Mouse (Mus musculus): ENCODE results near the gene Runx1. TPM values are rescaled to one million over a fixed set of nuclear protein-coding genes. Genes with fewer than 3 reads are reported as not detected.
A peak's percentile ranks its signal among the peaks of the same experiment; 100 is the strongest.

The Runx1 gene
- polyA plus RNA-seq, 1 experiment from 2014 or later, result 4.6 TPM

DNA sequence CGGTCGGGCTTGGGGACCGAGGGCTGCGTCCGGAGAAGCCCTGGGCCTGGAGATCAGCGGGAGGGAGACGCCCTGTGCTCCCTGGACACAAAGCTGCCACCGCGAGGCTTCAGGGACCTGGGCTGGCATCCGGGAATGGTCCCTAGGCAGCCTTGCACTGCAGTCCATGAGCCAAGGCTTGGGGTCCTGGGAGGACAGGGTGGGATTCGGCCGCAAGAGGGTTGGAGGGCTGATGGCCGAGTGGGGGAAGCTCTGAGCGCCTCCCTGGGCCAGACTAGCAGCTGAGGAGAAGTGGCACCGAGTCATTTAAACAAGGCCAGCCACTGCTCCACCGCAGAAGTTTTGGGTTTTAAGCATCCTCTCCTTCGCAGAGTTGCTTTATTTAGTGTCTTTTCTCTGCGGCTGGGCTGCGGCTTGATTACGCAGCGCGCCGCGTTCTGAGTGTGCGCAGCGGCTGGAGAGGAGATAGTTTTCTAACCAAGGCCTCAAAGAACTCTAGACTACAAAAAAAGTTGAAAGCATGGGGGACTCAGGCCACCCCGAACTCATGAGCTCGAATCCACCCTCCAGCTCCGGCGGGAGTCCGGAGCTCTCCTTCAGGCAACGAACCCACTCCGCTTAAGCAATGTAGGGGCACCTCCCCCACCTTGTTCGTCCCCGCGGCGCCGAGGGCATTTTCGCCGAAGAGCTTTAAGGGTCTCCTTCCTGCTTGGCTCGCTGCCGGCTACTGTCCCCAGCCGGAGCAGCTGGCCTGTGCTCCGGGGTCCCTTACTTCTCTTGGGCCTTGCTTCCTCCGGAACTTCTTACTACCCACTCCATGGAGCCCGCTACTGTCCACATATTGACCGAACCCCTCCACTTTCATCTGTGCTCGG, 128.0 kb downstream of the Runx1 start:
- peak overlapping the region; percentile 100 for H3K4me2 ChIP-seq (ENCODE audit: low read depth, low read length)
- H3K36me3 ChIP-seq (replicated peaks; ENCODE audit: insufficient read depth, low read length), result no peaks in the 10 kb centered on the region
- H3K27ac ChIP-seq (ENCODE audit: low read depth), result peak overlapping the region; percentile 86
- H3K27me3 ChIP-seq (ENCODE audit: insufficient read depth, low read length), result peaks cover 64% of the 10 kb centered on the region
- DNase-seq, result peak; percentile 58
- H3K4me1 ChIP-seq (ENCODE audit: insufficient read depth), result peaks cover 41% of the 10 kb centered on the region
- peak overlapping the region; percentile 75 for H3K9ac ChIP-seq (replicated peaks)
- under 1% methylated on average over 48 of the region's 48 CpGs for WGBS (ENCODE audit: insufficient replicate concordance)
- no peaks in the 10 kb centered on the region for H3K9me3 ChIP-seq (ENCODE audit: low read length)
- peak; percentile 24; the same call in 1 of the 2 replicates for ATAC-seq
- TF ChIP-seq CTCF (IDR thresholded peaks at IDR 0.05; ENCODE audit: low read depth) (no peak), EP300 (IDR thresholded peaks at IDR 0.05; ENCODE audit: low read depth) (no peak)
- H3K4me3 ChIP-seq (ENCODE audit: low read depth, low read length), result peak overlapping the region; percentile 71

DNA sequence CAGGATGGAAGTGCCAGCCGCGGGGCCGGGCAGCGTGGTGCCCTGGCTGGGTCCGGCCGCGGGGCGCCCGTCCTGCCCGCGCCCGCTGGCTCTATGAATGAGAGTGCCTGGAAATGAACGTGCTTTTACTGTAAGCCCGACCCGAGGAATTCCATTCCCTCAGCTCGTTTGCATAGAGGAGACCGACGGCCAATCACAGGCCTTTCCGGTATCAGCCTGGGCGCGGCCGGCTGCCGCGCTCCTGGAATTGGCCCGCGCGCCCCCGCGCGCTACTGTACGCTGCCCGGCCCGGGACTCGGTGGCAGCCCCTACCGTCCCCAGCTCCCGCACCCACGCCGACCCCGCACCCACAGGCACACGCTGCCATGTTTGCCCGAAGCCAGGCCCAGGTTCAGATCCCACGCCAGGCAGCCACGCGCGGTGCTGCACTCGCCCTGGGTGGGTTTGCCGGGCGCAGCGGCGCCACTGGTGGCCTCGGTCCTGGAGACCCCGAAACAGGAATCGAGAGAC, 128.7 kb downstream of the Runx1 start:
- WGBS (ENCODE audit: insufficient replicate concordance), result 1% methylated on average over 53 of the region's 53 CpGs
- ATAC-seq, result peak; percentile 92
- Histone ChIP-seq H3K9me3 (ENCODE audit: low read length) (no peaks in the 10 kb centered on the region), H3K36me3 (replicated peaks; ENCODE audit: insufficient read depth, low read length) (no peaks in the 10 kb centered on the region), H3K27me3 (ENCODE audit: insufficient read depth, low read length) (peaks cover 68% of the 10 kb centered on the region), H3K27ac (ENCODE audit: low read depth) (peak overlapping the region; percentile 86), H3K4me1 (ENCODE audit: insufficient read depth) (peaks cover 41% of the 10 kb centered on the region), H3K4me2 (ENCODE audit: low read depth, low read length) (peak overlapping the region; percentile 100), H3K9ac (replicated peaks) (peak overlapping the region; percentile 75), H3K4me3 (ENCODE audit: low read depth, low read length) (peak overlapping the region; percentile 71)
- TF ChIP-seq CTCF (IDR thresholded peaks at IDR 0.05; ENCODE audit: low read depth), result no peak
- DNase-seq, result peak; percentile 85

DNA sequence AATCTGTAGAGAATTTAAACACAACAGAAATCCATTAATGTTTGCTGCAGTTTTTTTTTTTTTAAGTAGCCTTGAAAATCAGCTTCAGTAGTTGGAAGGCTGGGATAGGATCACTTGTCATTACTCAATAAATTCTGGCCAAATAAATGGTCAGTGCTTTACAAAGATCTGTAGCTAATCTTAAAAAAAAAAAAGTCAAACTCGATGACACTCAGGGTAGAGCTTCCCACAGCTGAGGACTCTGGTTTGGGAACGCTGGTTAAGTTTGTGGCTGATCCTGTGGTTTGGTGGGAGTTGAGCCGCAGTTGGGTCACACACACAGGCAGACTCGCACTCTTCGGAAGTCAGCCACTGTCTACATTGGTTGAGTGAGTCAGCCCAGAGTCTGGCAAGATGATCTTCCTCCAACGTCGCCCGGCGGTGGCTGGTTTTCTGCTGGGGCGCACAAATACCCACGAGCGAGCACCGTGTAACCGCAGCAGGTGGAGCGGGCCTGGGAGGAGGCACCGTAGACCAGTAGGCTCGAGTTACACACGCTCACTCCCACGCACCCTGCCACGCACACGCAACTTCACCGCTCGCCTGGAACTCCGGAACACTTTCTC, 129.4 kb downstream of the Runx1 start:
- DNase-seq, result peak; percentile 64
- Histone ChIP-seq H3K4me1 (ENCODE audit: insufficient read depth) (peaks cover 41% of the 10 kb centered on the region), H3K27me3 (ENCODE audit: insufficient read depth, low read length) (peaks cover 67% of the 10 kb centered on the region), H3K9ac (replicated peaks) (peak overlapping the region; percentile 75), H3K9me3 (ENCODE audit: low read length) (no peaks in the 10 kb centered on the region), H3K4me3 (ENCODE audit: low read depth, low read length) (peak overlapping the region; percentile 71), H3K27ac (ENCODE audit: low read depth) (peak overlapping the region; percentile 26; the same call in 1 of the 2 replicates), H3K4me2 (ENCODE audit: low read depth, low read length) (peak overlapping the region; percentile 100), H3K36me3 (replicated peaks; ENCODE audit: insufficient read depth, low read length) (no peaks in the 10 kb centered on the region)
- TF ChIP-seq EP300 (IDR thresholded peaks at IDR 0.05; ENCODE audit: low read depth) (no peak), CTCF (IDR thresholded peaks at IDR 0.05; ENCODE audit: low read depth) (no peak)
- WGBS (ENCODE audit: insufficient replicate concordance), result 0% methylated on average over 24 of the region's 24 CpGs
- peak; percentile 26 for ATAC-seq

DNA sequence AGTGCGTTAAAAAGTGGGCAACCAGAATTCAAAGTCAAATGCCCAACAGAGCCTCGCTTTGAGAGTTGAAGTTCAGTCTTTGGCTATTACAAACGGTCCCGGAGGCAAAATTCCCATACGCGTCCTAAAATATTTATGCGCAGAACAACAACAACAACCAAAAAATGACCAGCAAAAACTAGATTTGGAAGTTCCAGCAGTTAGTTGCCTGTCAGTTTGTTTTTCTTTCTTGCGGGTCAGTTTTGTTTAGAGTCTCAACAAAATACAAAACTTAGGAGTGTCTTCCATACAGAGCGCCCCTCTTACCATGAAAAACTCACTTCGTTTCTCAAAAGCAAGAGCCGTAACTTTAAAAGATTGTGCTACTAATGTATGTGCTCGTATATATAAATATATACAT, 130.0 kb downstream of the Runx1 start:
- DNase-seq (no peak), ATAC-seq (no peak)
- no peaks in the 10 kb centered on the region for H3K9me3 ChIP-seq (ENCODE audit: low read length)
- H3K27me3 ChIP-seq (ENCODE audit: insufficient read depth, low read length), result peaks cover 65% of the 10 kb centered on the region
- TF ChIP-seq CTCF (IDR thresholded peaks at IDR 0.05; ENCODE audit: low read depth) (no peak), EP300 (IDR thresholded peaks at IDR 0.05; ENCODE audit: low read depth) (no peak)
- peak overlapping the region; percentile 71 for H3K4me3 ChIP-seq (ENCODE audit: low read depth, low read length)
- H3K9ac ChIP-seq (replicated peaks), result peak overlapping the region; percentile 65
- no peak overlapping the region for H3K27ac ChIP-seq (ENCODE audit: low read depth)
- H3K4me2 ChIP-seq (ENCODE audit: low read depth, low read length), result peak overlapping the region; percentile 100
- H3K36me3 ChIP-seq (replicated peaks; ENCODE audit: insufficient read depth, low read length), result no peaks in the 10 kb centered on the region
- WGBS (ENCODE audit: insufficient replicate concordance), result 7% methylated on average over 12 of the region's 12 CpGs
- peaks cover 41% of the 10 kb centered on the region for H3K4me1 ChIP-seq (ENCODE audit: insufficient read depth)

DNA sequence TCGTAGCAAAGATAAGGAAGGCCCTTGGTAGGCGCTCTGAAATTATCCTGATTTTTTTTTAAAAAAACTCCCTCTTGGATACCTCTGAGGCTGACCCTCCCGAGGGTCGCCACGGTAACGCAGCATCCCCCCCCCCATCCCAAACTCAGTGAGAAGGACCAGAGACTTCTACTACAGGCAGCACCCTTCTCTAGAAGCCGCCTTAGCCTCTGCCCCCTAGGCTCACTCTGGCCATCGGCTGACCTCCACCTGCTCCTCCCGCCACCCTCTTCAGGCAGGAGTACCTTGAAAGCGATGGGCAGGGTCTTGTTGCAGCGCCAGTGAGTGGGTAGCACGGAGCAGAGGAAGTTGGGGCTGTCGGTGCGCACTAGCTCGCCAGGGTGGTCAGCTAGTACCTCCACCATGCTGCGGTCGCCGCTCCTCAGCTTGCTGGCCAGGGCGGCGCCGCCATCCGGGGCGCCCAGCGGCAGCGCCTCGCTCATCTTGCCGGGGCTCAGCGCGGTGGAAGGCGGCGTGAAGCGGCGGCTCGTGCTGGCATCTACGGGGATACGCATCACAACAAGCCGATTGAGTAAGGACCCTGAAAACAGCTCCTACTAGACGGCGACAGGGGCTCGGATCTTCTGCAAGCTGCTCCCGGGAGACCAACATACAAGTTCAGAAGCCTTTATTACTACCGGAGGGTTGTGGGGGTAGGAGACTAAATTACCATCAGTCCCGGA, 130.6 kb downstream of the Runx1 start:
- DNase-seq (peak; percentile 52), ATAC-seq (no peak)
- Histone ChIP-seq H3K9me3 (ENCODE audit: low read length) (no peaks in the 10 kb centered on the region), H3K27ac (ENCODE audit: low read depth) (0 out of 2 replicates have a peak overlapping the region, but pooled peaks have one; percentile 6), H3K4me1 (ENCODE audit: insufficient read depth) (peaks cover 41% of the 10 kb centered on the region), H3K4me2 (ENCODE audit: low read depth, low read length) (peak overlapping the region; percentile 100), H3K36me3 (replicated peaks; ENCODE audit: insufficient read depth, low read length) (no peaks in the 10 kb centered on the region), H3K9ac (replicated peaks) (peak overlapping the region; percentile 65), H3K27me3 (ENCODE audit: insufficient read depth, low read length) (peaks cover 62% of the 10 kb centered on the region), H3K4me3 (ENCODE audit: low read depth, low read length) (peak overlapping the region; percentile 71)
- 0 out of 2 replicates have a peak, but pooled peaks have one; percentile 5 for TF ChIP-seq CTCF (IDR thresholded peaks at IDR 0.05; ENCODE audit: low read depth)
- no peak for TF ChIP-seq EP300 (IDR thresholded peaks at IDR 0.05; ENCODE audit: low read depth)
- WGBS (ENCODE audit: insufficient replicate concordance), result 2% methylated on average over 43 of the region's 43 CpGs

Measured in liver, postnatal 0 days (tissue).